Mouse (Mus musculus) limb, embryonic 15.5 days (tissue): ENCODE data around the gene Cnot3. TPM values are rescaled to one million over a fixed set of nuclear protein-coding genes. Genes with fewer than 3 reads are reported as not detected.
A peak's percentile ranks its signal among the peaks of the same experiment; 100 is the strongest.
"Not testable (repeated sequence)": the region's sequence is repeated elsewhere in the genome, so short reads cannot be mapped to it uniquely, and the experiment has no call there.

Experiments used
- ATAC-seq: fragments of 200-750 bp; cut with Nextera tagmentation; 2 replicates; pipeline ENCODE4 v1.8.0; 2017; ENCODE audit warnings: low read depth, moderate TSS enrichment; ENCODE audit not compliant: insufficient number of reproducible peaks, low FRiP score, low TSS enrichment
- H3K27ac ChIP-seq: fragments of 300-500 bp; sonication (generic); 2 replicates; pipeline ENCODE4 v1.5.1; 2015; ENCODE audit warnings: moderate library complexity, mild to moderate bottlenecking, inconsistent platforms
- H3K27me3 ChIP-seq: fragments of 300-500 bp; sonication (generic); 2 replicates; pipeline ENCODE4 v1.6.1; 2015; ENCODE audit warnings: inconsistent platforms
- H3K36me3 ChIP-seq: fragments of 300-500 bp; sonication (generic); 2 replicates; pipeline ENCODE4 v1.6.1; 2015; ENCODE audit warnings: inconsistent platforms
- H3K4me1 ChIP-seq: fragments of 300-500 bp; sonication (generic); 2 replicates; pipeline ENCODE4 v1.6.1; 2015; ENCODE audit warnings: inconsistent platforms
- H3K4me2 ChIP-seq: fragments of 300-500 bp; sonication (generic); 2 replicates; pipeline ENCODE4 v1.6.1; 2015; ENCODE audit warnings: mild to moderate bottlenecking, inconsistent platforms
- H3K4me3 ChIP-seq: fragments of 300-500 bp; sonication (generic); 2 replicates; pipeline ENCODE4 v1.5.1; 2015; ENCODE audit warnings: mild to moderate bottlenecking, inconsistent platforms
- H3K9ac ChIP-seq: fragments of 300-500 bp; sonication (generic); 2 replicates; pipeline ENCODE4 v1.6.1; 2015; ENCODE audit warnings: inconsistent platforms
- H3K9me3 ChIP-seq: fragments of 300-500 bp; sonication (generic); 2 replicates; pipeline ENCODE4 v1.6.1; 2016; ENCODE audit warnings: inconsistent platforms
- WGBS: fragments of 180-500 bp; shearing (Covaris S2); methylation state at CpG from one replicate; pipeline ENCODE4 v1.1.7; 2015; 5-methylcytosine and 5-hydroxymethylcytosine counted together
- polyA plus RNA-seq: library from polyadenylated mRNA; unstranded; fragments of >200 nt; fragmentation: Nextera tagmentation; extraction: Ambion mirVana; gene quantifications from 2 replicates; pipeline ENCODE4 v1.2.1, GENCODE M21; 2015

Gene Cnot3
- polyA plus RNA-seq, result 48.3 and 53.3 TPM in 2 replicates

- Histone ChIP-seq H3K9ac (peak within 1 kb of the TSS; percentile 100), H3K27ac (peak within 1 kb of the TSS; percentile 99), H3K27me3 (no peaks in the 10 kb centered on the region), H3K4me2 (peak within 1 kb of the TSS; percentile 58), H3K9me3 (no peaks in the 10 kb centered on the region), H3K36me3 (peaks cover 25% of the 10 kb centered on the region), H3K4me3 (peak within 1 kb of the TSS; percentile 94), H3K4me1 (peaks cover 32% of the 10 kb centered on the region)
- peak; percentile 99 for ATAC-seq
- 1% methylated on average over 57 of the region's 58 CpGs for WGBS
Observed at GRCm38 (mm10) chr7:3644672-3645487, at the start of gene Cnot3. Cnot3 (plus strand) TSS chr7:3645268.

- not testable (repeated sequence) for H3K4me1 ChIP-seq, H3K4me2 ChIP-seq, H3K9me3 ChIP-seq, ATAC-seq, H3K36me3 ChIP-seq, H3K4me3 ChIP-seq, H3K9ac ChIP-seq, H3K27ac ChIP-seq, H3K27me3 ChIP-seq
- 65% methylated on average over 1 of the region's 1 CpGs for WGBS
Observed at GRCm38 (mm10) chr7:3597755-3598154, 47.3 kb upstream of the Cnot3 start.

- H3K4me1 ChIP-seq, result no peaks in the 10 kb centered on the region
- ATAC-seq, result no peak
- 9% methylated on average over 4 of the region's 4 CpGs for WGBS
- no peaks in the 10 kb centered on the region for H3K36me3 ChIP-seq
- H3K9ac ChIP-seq, result no peak overlapping the region
- H3K4me2 ChIP-seq, result no peak overlapping the region
- no peak overlapping the region for H3K4me3 ChIP-seq
- H3K9me3 ChIP-seq, result no peaks in the 10 kb centered on the region
- no peak overlapping the region for H3K27ac ChIP-seq
- no peaks in the 10 kb centered on the region for H3K27me3 ChIP-seq
Observed at GRCm38 (mm10) chr7:3601119-3601518, 43.9 kb upstream of the Cnot3 start.

GRCm38 (mm10) chr7:3606798-3607197 is 38.3 kb upstream of the Cnot3 start:
- Histone ChIP-seq H3K4me1 (no peaks in the 10 kb centered on the region), H3K4me2 (no peak overlapping the region), H3K27ac (no peak overlapping the region), H3K4me3 (no peak overlapping the region), H3K9me3 (no peaks in the 10 kb centered on the region), H3K27me3 (no peaks in the 10 kb centered on the region), H3K36me3 (no peaks in the 10 kb centered on the region), H3K9ac (no peak overlapping the region)
- 11% methylated on average over 2 of the region's 2 CpGs for WGBS
- ATAC-seq, result no peak

GRCm38 (mm10) chr7:3607391-3607790 is 37.7 kb upstream of the Cnot3 start:
- no peak overlapping the region for H3K4me2 ChIP-seq
- H3K36me3 ChIP-seq, result no peaks in the 10 kb centered on the region
- 60% methylated on average over 6 of the region's 6 CpGs for WGBS
- no peak overlapping the region for H3K4me3 ChIP-seq
- no peak overlapping the region for H3K9ac ChIP-seq
- no peaks in the 10 kb centered on the region for H3K4me1 ChIP-seq
- H3K27me3 ChIP-seq, result no peaks in the 10 kb centered on the region
- no peak overlapping the region for H3K27ac ChIP-seq
- no peaks in the 10 kb centered on the region for H3K9me3 ChIP-seq
- no peak for ATAC-seq

GRCm38 (mm10) chr7:3608668-3609067 is 36.4 kb upstream of the Cnot3 start:
- Histone ChIP-seq H3K36me3 (no peaks in the 10 kb centered on the region), H3K27ac (no peak overlapping the region), H3K9me3 (no peaks in the 10 kb centered on the region), H3K4me2 (no peak overlapping the region), H3K4me1 (no peaks in the 10 kb centered on the region), H3K27me3 (no peaks in the 10 kb centered on the region), H3K9ac (no peak overlapping the region), H3K4me3 (no peak overlapping the region)
- ATAC-seq, result no peak
- 91% methylated on average over 3 of the region's 3 CpGs for WGBS

- 40% methylated on average over 3 of the region's 3 CpGs for WGBS
- no peak for ATAC-seq
Observed at GRCm38 (mm10) chr7:3609082-3609481, 36.0 kb upstream of the Cnot3 start.

GRCm38 (mm10) chr7:3610437-3610836 is 34.6 kb upstream of the Cnot3 start:
- WGBS, result 90% methylated on average over 3 of the region's 3 CpGs
- Histone ChIP-seq H3K4me1 (no peaks in the 10 kb centered on the region), H3K27ac (no peak overlapping the region), H3K4me3 (no peak overlapping the region), H3K36me3 (no peaks in the 10 kb centered on the region), H3K27me3 (no peaks in the 10 kb centered on the region), H3K9ac (no peak overlapping the region), H3K4me2 (no peak overlapping the region), H3K9me3 (no peaks in the 10 kb centered on the region)
- ATAC-seq, result no peak

More at GRCm38 (mm10) chr7:3609082-3609481, 36.0 kb upstream of the Cnot3 start:
- H3K4me2 ChIP-seq, result no peak overlapping the region
- no peak overlapping the region for H3K27ac ChIP-seq
- H3K9me3 ChIP-seq, result no peaks in the 10 kb centered on the region
- no peaks in the 10 kb centered on the region for H3K27me3 ChIP-seq
- no peak overlapping the region for H3K4me3 ChIP-seq
- H3K36me3 ChIP-seq, result no peaks in the 10 kb centered on the region
- H3K4me1 ChIP-seq, result no peaks in the 10 kb centered on the region
- no peak overlapping the region for H3K9ac ChIP-seq

GRCm38 (mm10) chr7:3611006-3611405 is 34.1 kb upstream of the Cnot3 start:
- H3K9ac ChIP-seq, result no peak overlapping the region
- H3K36me3 ChIP-seq, result no peaks in the 10 kb centered on the region
- H3K27ac ChIP-seq, result no peak overlapping the region
- no peaks in the 10 kb centered on the region for H3K4me1 ChIP-seq
- H3K27me3 ChIP-seq, result no peaks in the 10 kb centered on the region
- H3K4me2 ChIP-seq, result no peak overlapping the region
- H3K9me3 ChIP-seq, result no peaks in the 10 kb centered on the region
- 90% methylated on average over 13 of the region's 13 CpGs for WGBS
- ATAC-seq, result peak; percentile 62; the same call in 1 of the 2 replicates
- H3K4me3 ChIP-seq, result no peak overlapping the region

GRCm38 (mm10) chr7:3614021-3614420 is 31.0 kb upstream of the Cnot3 start:
- H3K27ac ChIP-seq, result no peak overlapping the region
- peaks cover 13% of the 10 kb centered on the region; the same call in 1 of the 2 replicates for H3K4me1 ChIP-seq
- no peak overlapping the region for H3K9ac ChIP-seq
- H3K4me3 ChIP-seq, result no peak overlapping the region
- H3K9me3 ChIP-seq, result no peaks in the 10 kb centered on the region
- no peak overlapping the region for H3K4me2 ChIP-seq
- H3K27me3 ChIP-seq, result no peaks in the 10 kb centered on the region
- peaks cover under 1% of the 10 kb centered on the region for H3K36me3 ChIP-seq
- 69% methylated on average over 3 of the region's 3 CpGs for WGBS
- no peak for ATAC-seq

GRCm38 (mm10) chr7:3616057-3616388 is 29.0 kb upstream of the Cnot3 start, which contains the start of gene Oscar:
Oscar (minus strand) TSS chr7:3616157.
- Histone ChIP-seq H3K4me2 (no peak within 1 kb of the TSS), H3K4me1 (peaks cover 13% of the 10 kb centered on the region; the same call in 1 of the 2 replicates), H3K27ac (no peak within 1 kb of the TSS), H3K4me3 (peak within 1 kb of the TSS; percentile 72), H3K36me3 (peaks cover 18% of the 10 kb centered on the region), H3K27me3 (no peaks in the 10 kb centered on the region), H3K9me3 (no peaks in the 10 kb centered on the region), H3K9ac (no peak within 1 kb of the TSS)
- no peak for ATAC-seq
- 73% methylated on average over 4 of the region's 4 CpGs for WGBS

GRCm38 (mm10) chr7:3616389-3617241 is 28.5 kb upstream of the Cnot3 start:
- Histone ChIP-seq H3K4me1 (peaks cover 13% of the 10 kb centered on the region; the same call in 1 of the 2 replicates), H3K27ac (no peak overlapping the region), H3K4me2 (no peak overlapping the region), H3K27me3 (no peaks in the 10 kb centered on the region), H3K9me3 (no peaks in the 10 kb centered on the region), H3K36me3 (peaks cover 18% of the 10 kb centered on the region), H3K9ac (no peak overlapping the region), H3K4me3 (peak overlapping the region; percentile 72)
- no peak for ATAC-seq
- 41% methylated on average over 6 of the region's 6 CpGs for WGBS
